Mouse (Mus musculus) Muller cell, postnatal 12 days (primary cell): Measurements from ENCODE around the gene G530012D18Rik.
"Not testable (repeated sequence)": the region's sequence is repeated elsewhere in the genome, so short reads cannot be mapped to it uniquely, and the experiment has no call there.

Experiments used
- DNase-seq: peaks from one replicate; pipeline ENCODE4 v3.0.0-alpha.2; 2015; ENCODE audit errors: inconsistent ontology term

Gene G530012D18Rik

GRCm38 (mm10) chr1:85575376-85575775, at the start of gene G530012D18Rik:
G530012D18Rik (plus strand) TSS chr1:85575676.
- not testable (repeated sequence) for DNase-seq

- not testable (repeated sequence) for DNase-seq
Measured at GRCm38 (mm10) chr1:85526401-85526800, 49.1 kb upstream of the G530012D18Rik start.

- not testable (repeated sequence) for DNase-seq
Measured at GRCm38 (mm10) chr1:85528451-85529110, 46.9 kb upstream of the G530012D18Rik start.

- not testable (repeated sequence) for DNase-seq
Measured at GRCm38 (mm10) chr1:85543818-85544217, 31.7 kb upstream of the G530012D18Rik start.

- DNase-seq: not testable (repeated sequence)
Measured at GRCm38 (mm10) chr1:85546442-85546841, 29.0 kb upstream of the G530012D18Rik start.

- DNase-seq: not testable (repeated sequence)
Measured at GRCm38 (mm10) chr1:85555261-85555660, 20.2 kb upstream of the G530012D18Rik start.

GRCm38 (mm10) chr1:85573554-85573953, 1.9 kb upstream of the G530012D18Rik start:
- DNase-seq: not testable (repeated sequence)

GRCm38 (mm10) chr1:85578372-85579010, 3.0 kb downstream of the G530012D18Rik start:
- not testable (repeated sequence) for DNase-seq

GRCm38 (mm10) chr1:85579199-85580147, 4.0 kb downstream of the G530012D18Rik start:
- not testable (repeated sequence) for DNase-seq

- not testable (repeated sequence) for DNase-seq
Measured at GRCm38 (mm10) chr1:85580148-85580534, 4.7 kb downstream of the G530012D18Rik start.

GRCm38 (mm10) chr1:85580578-85580977, 5.1 kb downstream of the G530012D18Rik start:
- DNase-seq: not testable (repeated sequence)

GRCm38 (mm10) chr1:85581518-85581917, 6.0 kb downstream of the G530012D18Rik start:
- DNase-seq: peak; percentile 1

- not testable (repeated sequence) for DNase-seq
Measured at GRCm38 (mm10) chr1:85588697-85589096, 13.2 kb downstream of the G530012D18Rik start.

GRCm38 (mm10) chr1:85592526-85592925, 17.1 kb downstream of the G530012D18Rik start:
- not testable (repeated sequence) for DNase-seq

- not testable (repeated sequence) for DNase-seq
Measured at GRCm38 (mm10) chr1:85598271-85599012, 23.0 kb downstream of the G530012D18Rik start, which contains the start of gene Sp110. Sp110 (minus strand) TSS chr1:85598817.

- not testable (repeated sequence) for DNase-seq
Measured at GRCm38 (mm10) chr1:85600078-85600477, 24.6 kb downstream of the G530012D18Rik start, which contains the start of gene Sp140. Sp140 (plus strand) TSS chr1:85600378.

- not testable (repeated sequence) for DNase-seq
Measured at GRCm38 (mm10) chr1:85600794-85601193, 25.3 kb downstream of the G530012D18Rik start.

GRCm38 (mm10) chr1:85604341-85604740, 28.9 kb downstream of the G530012D18Rik start:
- not testable (repeated sequence) for DNase-seq

- not testable (repeated sequence) for DNase-seq
Measured at GRCm38 (mm10) chr1:85608361-85608760, 32.9 kb downstream of the G530012D18Rik start.

- not testable (repeated sequence) for DNase-seq
Measured at GRCm38 (mm10) chr1:85610581-85610980, 35.1 kb downstream of the G530012D18Rik start.

- DNase-seq: not testable (repeated sequence)
Measured at GRCm38 (mm10) chr1:85615096-85615495, 39.6 kb downstream of the G530012D18Rik start.
